Mouse (Mus musculus): ENCODE measurements around the gene Grasp. TPM values are rescaled to one million over a fixed set of nuclear protein-coding genes. Genes with fewer than 3 reads are reported as not detected.

The Grasp gene
- total and polyA plus RNA-seq, 3 experiments, result 2.3 to 6.7 (median 2.4) TPM

- Histone ChIP-seq H3K9ac (ENCODE audit: insufficient read depth, low read depth) (no peak overlapping the region), H3K4me3 (replicated peaks in 1 of 3; ENCODE audit: low read depth in 2 of 3, low read length in 2 of 3, poor library complexity in 1 of 3) (no peak overlapping the region), H3K4me1 (ENCODE audit: control insufficient read depth in 1 of 2, insufficient read depth in 2 of 2) (peaks cover 0 to under 1% of the 10 kb centered on the region in 2 experiments; a peak in 1 of 4 replicates), H3K27me3 (replicated peaks) (peaks cover 15% of the 10 kb centered on the region), H3K79me2 (replicated peaks; ENCODE audit: control insufficient read depth, extremely low read depth, insufficient read depth, poor library complexity, severe bottlenecking) (no peaks in the 10 kb centered on the region), H3K4me2 (ENCODE audit: insufficient read depth, low read depth, poor library complexity, severe bottlenecking) (no peak overlapping the region), H3K9me3 (replicated peaks; ENCODE audit: low read length) (no peaks in the 10 kb centered on the region), H3K27ac (ENCODE audit: insufficient read depth, low read depth) (no peak overlapping the region), H3K36me3 (replicated peaks in 1 of 2; ENCODE audit: control insufficient read depth in 1 of 2, insufficient read depth in 1 of 2, low read length in 1 of 2) (peaks cover 4 to 7% of the 10 kb centered on the region in 2 experiments)
- TF ChIP-seq TCF12 (IDR thresholded peaks at IDR 0.05; ENCODE audit: low read depth, low read length) (no peak), MXI1 (IDR thresholded peaks at IDR 0.05; ENCODE audit: low read depth, low read length) (no peak), ZKSCAN1 (IDR thresholded peaks at IDR 0.05; ENCODE audit: borderline replicate concordance, low read depth, low read length) (no peak), USF2 (conservative IDR thresholded peaks at IDR 0.05; ENCODE audit: low read depth, low read length) (no peak), TBP (conservative IDR thresholded peaks at IDR 0.05; ENCODE audit: low read depth, low read length) (no peak), HCFC1 (IDR thresholded peaks at IDR 0.05; ENCODE audit: low read depth, low read length) (no peak)
- DNase-seq (ENCODE audit: extremely low read depth), result no peak
- in situ Hi-C loops (cut with MboI; ENCODE audit: low pct_ligation_motif_present, low pct_unique_long_range_greater_than_20kb, low sequenced_read_pairs), result no loop called here
- dilution Hi-C loops (cut with MboI; ENCODE audit: extremely low pct_ligation_motif_present, extremely low pct_unique_long_range_greater_than_20kb, low sequenced_read_pairs), result no loop called here
Measured at GRCm38 (mm10) chr15:101216036-101216435, 8.0 kb upstream of the Grasp start.

GRCm38 (mm10) chr15:101220905-101221297 is 3.1 kb upstream of the Grasp start:
- H3K4me1 ChIP-seq (ENCODE audit: control insufficient read depth in 1 of 2, insufficient read depth in 2 of 2), result peaks cover 8 to 40% of the 10 kb centered on the region in 2 experiments
- dilution Hi-C loops (cut with MboI; ENCODE audit: extremely low pct_ligation_motif_present, extremely low pct_unique_long_range_greater_than_20kb, low sequenced_read_pairs), result no loop called here
- no peak for DNase-seq (ENCODE audit: extremely low read depth)

DNA sequence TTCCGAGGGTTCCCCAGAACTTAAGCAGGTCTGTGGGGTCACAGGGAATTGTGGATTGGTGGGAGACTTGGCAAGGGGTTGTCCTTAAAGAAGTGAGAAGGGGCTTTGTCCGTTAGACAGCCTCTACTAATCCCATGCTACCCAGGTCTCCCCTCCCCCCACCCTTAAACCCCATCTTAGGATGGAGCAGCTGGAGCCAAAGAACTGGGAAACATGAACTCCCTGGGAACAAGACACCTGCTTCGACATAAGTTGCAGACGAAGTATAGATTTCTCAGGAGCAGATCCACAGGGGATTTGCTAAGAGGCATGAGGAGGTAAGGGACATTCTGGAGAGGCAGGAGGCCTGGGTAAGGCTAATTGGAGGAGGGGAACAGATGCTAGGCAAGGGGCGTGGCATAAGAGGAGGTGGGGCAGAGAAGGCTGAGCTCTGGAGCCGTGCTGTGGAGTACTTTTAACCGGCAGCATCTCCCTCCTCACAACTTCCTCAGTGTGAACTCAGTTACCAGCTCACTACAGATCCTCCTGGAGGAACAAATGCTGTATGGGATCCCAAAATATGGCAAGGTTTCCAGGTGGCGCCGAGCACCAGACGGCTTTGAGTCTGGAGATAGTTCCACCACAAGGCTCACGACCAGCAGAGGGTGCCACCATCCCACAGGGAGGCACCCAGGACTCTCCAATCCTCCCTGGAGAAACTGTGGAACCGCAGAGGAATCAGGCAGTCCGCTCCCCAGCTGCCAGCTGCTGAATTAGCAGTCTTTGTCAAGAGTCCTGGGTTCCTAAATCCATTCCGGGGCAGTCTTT is 2.5 kb upstream of the Grasp start:
- H3K4me3 ChIP-seq (replicated peaks in 1 of 3; ENCODE audit: low read depth in 2 of 3, low read length in 2 of 3, poor library complexity in 1 of 3), result no peak overlapping the region
- no peak overlapping the region for H3K27ac ChIP-seq (ENCODE audit: insufficient read depth, low read depth)
- peaks cover 8 to 40% of the 10 kb centered on the region in 2 experiments for H3K4me1 ChIP-seq (ENCODE audit: control insufficient read depth in 1 of 2, insufficient read depth in 2 of 2)
- in situ Hi-C loops (cut with MboI; ENCODE audit: low pct_ligation_motif_present, low pct_unique_long_range_greater_than_20kb, low sequenced_read_pairs), result no loop called here
- no peaks in the 10 kb centered on the region for H3K79me2 ChIP-seq (replicated peaks; ENCODE audit: control insufficient read depth, extremely low read depth, insufficient read depth, poor library complexity, severe bottlenecking)
- H3K9ac ChIP-seq (ENCODE audit: insufficient read depth, low read depth), result no peak overlapping the region
- 0 out of 2 replicates have a peak, but pooled peaks have one; percentile 14 for TF ChIP-seq IRF4 (IDR thresholded peaks at IDR 0.05; ENCODE audit: low read depth, low read length)
- TF ChIP-seq NELFE (IDR thresholded peaks at IDR 0.05; ENCODE audit: low read depth, low read length), result peak; percentile 37; the same call in 1 of the 2 replicates
- TF ChIP-seq RAD21 (IDR thresholded peaks at IDR 0.05; ENCODE audit: low read depth, low read length), result peak; percentile 80
- TF ChIP-seq RCOR1 (conservative IDR thresholded peaks at IDR 0.05; ENCODE audit: low read depth, low read length), result no peak
- peak; percentile 44 to 89; a peak in 3 of 4 replicates for TF ChIP-seq CTCF (conservative IDR thresholded peaks at IDR 0.05 in 1 of 2, IDR thresholded peaks at IDR 0.05 in 1 of 2; ENCODE audit: low read depth in 2 of 2, low read length in 2 of 2)
- TF ChIP-seq SMC3 (IDR thresholded peaks at IDR 0.05; ENCODE audit: low read depth, low read length), result peak; percentile 74
- TF ChIP-seq MXI1 (IDR thresholded peaks at IDR 0.05; ENCODE audit: low read depth, low read length), result 0 out of 2 replicates have a peak, but pooled peaks have one; percentile 35
- TF ChIP-seq CHD1 (IDR thresholded peaks at IDR 0.05; ENCODE audit: low read depth, low read length), result no peak
- TF ChIP-seq ETS1 (conservative IDR thresholded peaks at IDR 0.05; ENCODE audit: low read depth, low read length), result no peak
- TF ChIP-seq MEF2A (IDR thresholded peaks at IDR 0.05; ENCODE audit: borderline replicate concordance, low read depth, low read length), result no peak; the same call in 1 of the 2 replicates
- TF ChIP-seq ZC3H11A (IDR thresholded peaks at IDR 0.05; ENCODE audit: low read depth, low read length), result 0 out of 2 replicates have a peak, but pooled peaks have one; percentile 15
- 0 out of 2 replicates have a peak, but pooled peaks have one; percentile 26 for TF ChIP-seq ELF1 (IDR thresholded peaks at IDR 0.05; ENCODE audit: low read depth, low read length)
- peak; percentile 26; the same call in 1 of the 2 replicates for TF ChIP-seq MAX (IDR thresholded peaks at IDR 0.05; ENCODE audit: low read length)
- TF ChIP-seq TCF12 (IDR thresholded peaks at IDR 0.05; ENCODE audit: low read depth, low read length), result 0 out of 2 replicates have a peak, but pooled peaks have one; percentile 37
- TF ChIP-seq CHD2 (IDR thresholded peaks at IDR 0.05; ENCODE audit: low read length), result peak; percentile 66; the same call in 1 of the 2 replicates
- no peaks in the 10 kb centered on the region for H3K36me3 ChIP-seq (replicated peaks in 1 of 2; ENCODE audit: control insufficient read depth in 1 of 2, insufficient read depth in 1 of 2, low read length in 1 of 2)
- dilution Hi-C loops (cut with MboI; ENCODE audit: extremely low pct_ligation_motif_present, extremely low pct_unique_long_range_greater_than_20kb, low sequenced_read_pairs), result no loop called here
- H3K9me3 ChIP-seq (replicated peaks; ENCODE audit: low read length), result no peaks in the 10 kb centered on the region
- peak overlapping the region; percentile 43 for H3K4me2 ChIP-seq (ENCODE audit: insufficient read depth, low read depth, poor library complexity, severe bottlenecking)
- peaks cover 59% of the 10 kb centered on the region for H3K27me3 ChIP-seq (replicated peaks)
- peak; percentile 53 for DNase-seq (ENCODE audit: extremely low read depth)

More at GRCm38 (mm10) chr15:101220905-101221297, 3.1 kb upstream of the Grasp start:
- Histone ChIP-seq H3K9ac (ENCODE audit: insufficient read depth, low read depth) (no peak overlapping the region), H3K27ac (ENCODE audit: insufficient read depth, low read depth) (no peak overlapping the region), H3K4me2 (ENCODE audit: insufficient read depth, low read depth, poor library complexity, severe bottlenecking) (no peak overlapping the region), H3K36me3 (replicated peaks in 1 of 2; ENCODE audit: control insufficient read depth in 1 of 2, insufficient read depth in 1 of 2, low read length in 1 of 2) (no peaks in the 10 kb centered on the region), H3K27me3 (replicated peaks) (peaks cover 56% of the 10 kb centered on the region), H3K79me2 (replicated peaks; ENCODE audit: control insufficient read depth, extremely low read depth, insufficient read depth, poor library complexity, severe bottlenecking) (no peaks in the 10 kb centered on the region), H3K4me3 (replicated peaks in 1 of 3; ENCODE audit: low read depth in 2 of 3, low read length in 2 of 3, poor library complexity in 1 of 3) (no peak overlapping the region), H3K9me3 (replicated peaks; ENCODE audit: low read length) (no peaks in the 10 kb centered on the region)
- in situ Hi-C loops (cut with MboI; ENCODE audit: low pct_ligation_motif_present, low pct_unique_long_range_greater_than_20kb, low sequenced_read_pairs), result no loop called here
- no peak for TF ChIP-seq ZKSCAN1 (IDR thresholded peaks at IDR 0.05; ENCODE audit: borderline replicate concordance, low read depth, low read length)
- no peak for TF ChIP-seq RAD21 (IDR thresholded peaks at IDR 0.05; ENCODE audit: low read depth, low read length)
- TF ChIP-seq MAFK (IDR thresholded peaks at IDR 0.05; ENCODE audit: insufficient replicate concordance, low read length), result no peak
- no peak for TF ChIP-seq TBP (conservative IDR thresholded peaks at IDR 0.05; ENCODE audit: low read depth, low read length)
- TF ChIP-seq JUN (IDR thresholded peaks at IDR 0.05; ENCODE audit: insufficient read depth, low read depth, low read length), result no peak
